Mouse (Mus musculus) left cerebral cortex, postnatal 14 days (tissue): Measurements from ENCODE around the gene Slfn14. TPM values are rescaled to one million over a fixed set of nuclear protein-coding genes. Genes with fewer than 3 reads are reported as not detected.

Experiments used
- DNase-seq, 2 experiments: peaks; one replicate each; pipeline ENCODE4 v3.0.0; 2021 to 2022; ENCODE audit warnings: low spot score in 2 of 2, mixed read lengths in 1 of 2
- intact Hi-C: fragments of 180-260 bp; cut with DNase I; formaldehyde crosslinking; loops from one replicate; pipeline ENCODE4 v1.15.1; 2025
- total RNA-seq, 2 experiments: library from RNA; stranded (reverse); gene quantifications; 2 replicates each; pipeline ENCODE4 v1.2.3; 2021

The Slfn14 gene
- total RNA-seq, 2 experiments from 2014 or later: not detected

GRCm38 (mm10) chr11:83225371-83225960 is 61.1 kb downstream of the Slfn14 start:
- intact Hi-C loops: no loop called here
- DNase-seq: no peak

Other genes starting within 250 kb of the Slfn14 start
- 1 to 10 TPM in 1 of 2 experiments, under 1 TPM in 1; 0.78 to 1.3 TPM for gene Slfn2, start 221.6 kb downstream of the Slfn14 start, total RNA-seq
- not detected for gene Slfn1, start 169.9 kb downstream of the Slfn14 start, total RNA-seq
- gene Slfn4, start 111.5 kb downstream of the Slfn14 start, total RNA-seq: not detected
- gene Slfn3, start 95.4 kb downstream of the Slfn14 start, total RNA-seq: under 1 TPM; 0.23 to 0.31 TPM
- gene Ap2b1, start 12.3 kb upstream of the Slfn14 start, total RNA-seq: 100 to 1,000 TPM; 304 to 324 TPM
- gene Pex12, start 15.9 kb upstream of the Slfn14 start, total RNA-seq: 10 to 100 TPM in 1 of 2 experiments, 1 to 10 TPM in 1; 9.7 to 11.1 TPM
- 100 to 1,000 TPM; 229 to 234 TPM for gene Rasl10b, start 122.4 kb upstream of the Slfn14 start, total RNA-seq
- gene Gas2l2, start 142.7 kb upstream of the Slfn14 start, total RNA-seq: under 1 TPM in 1 of 2 experiments, not detected in 1; 0.34 TPM
- not detected for gene 1700020L24Rik, start 151.0 kb upstream of the Slfn14 start, total RNA-seq
- gene Mmp28, start 176.3 kb upstream of the Slfn14 start, total RNA-seq: 1 to 10 TPM; 3.9 to 5.8 TPM
- gene Taf15, start 186.4 kb upstream of the Slfn14 start, total RNA-seq: 10 to 100 TPM; 52.0 to 62.1 TPM
- gene Heatr9, start 235.4 kb upstream of the Slfn14 start, total RNA-seq: not detected
- gene Ccl5, start 243.8 kb upstream of the Slfn14 start, total RNA-seq: not detected